Mouse (Mus musculus) megakaryocyte, embryonic 14.5 days (primary cell): ENCODE data around the gene Ube4b.

ENCODE experiments used
- FLI1 ChIP-seq: IDR thresholded peaks from 2 replicates; pipeline ENCODE4 v1.6.1; 2012; ENCODE audit warnings: low read length, inconsistent platforms, mixed read lengths
- GATA1 ChIP-seq: IDR thresholded peaks from 3 replicates; pipeline ENCODE4 v1.6.1; 2012; ENCODE audit warnings: mixed read lengths, low read length, inconsistent platforms, borderline replicate concordance

GRCm38 (mm10) chr4:149417854-149418365 is 8.6 kb downstream of the Ube4b start:
- no peak for TF ChIP-seq GATA1
- no peak for TF ChIP-seq FLI1
